Mouse (Mus musculus): ENCODE data around the gene Plb1.

The Plb1 gene

DNA sequence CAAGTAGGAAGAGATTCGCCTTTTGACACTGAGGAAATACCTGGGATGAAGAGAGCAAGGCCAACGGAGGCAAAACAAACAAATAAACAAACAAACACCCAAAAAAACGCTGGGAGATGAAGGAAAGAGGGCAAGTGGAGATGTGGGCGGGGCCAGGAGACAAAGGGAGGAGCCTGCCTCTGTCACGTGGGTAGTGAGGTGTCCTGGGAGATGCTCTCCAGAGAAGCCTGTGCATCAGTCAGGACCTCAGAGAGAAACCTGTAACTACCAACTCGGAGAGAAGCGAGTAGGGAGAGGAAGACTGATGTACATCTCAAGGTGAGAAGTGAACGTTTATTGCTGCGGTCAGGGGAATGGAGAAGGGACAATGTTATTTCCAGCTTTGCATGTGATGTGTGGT, at the start of gene Plb1:
Gene Plb1, plus strand, starts transcription at position 235 of the 400 bp plus-strand sequence.
- DNase-seq (ENCODE audit: low spot score) = no peak

DNA sequence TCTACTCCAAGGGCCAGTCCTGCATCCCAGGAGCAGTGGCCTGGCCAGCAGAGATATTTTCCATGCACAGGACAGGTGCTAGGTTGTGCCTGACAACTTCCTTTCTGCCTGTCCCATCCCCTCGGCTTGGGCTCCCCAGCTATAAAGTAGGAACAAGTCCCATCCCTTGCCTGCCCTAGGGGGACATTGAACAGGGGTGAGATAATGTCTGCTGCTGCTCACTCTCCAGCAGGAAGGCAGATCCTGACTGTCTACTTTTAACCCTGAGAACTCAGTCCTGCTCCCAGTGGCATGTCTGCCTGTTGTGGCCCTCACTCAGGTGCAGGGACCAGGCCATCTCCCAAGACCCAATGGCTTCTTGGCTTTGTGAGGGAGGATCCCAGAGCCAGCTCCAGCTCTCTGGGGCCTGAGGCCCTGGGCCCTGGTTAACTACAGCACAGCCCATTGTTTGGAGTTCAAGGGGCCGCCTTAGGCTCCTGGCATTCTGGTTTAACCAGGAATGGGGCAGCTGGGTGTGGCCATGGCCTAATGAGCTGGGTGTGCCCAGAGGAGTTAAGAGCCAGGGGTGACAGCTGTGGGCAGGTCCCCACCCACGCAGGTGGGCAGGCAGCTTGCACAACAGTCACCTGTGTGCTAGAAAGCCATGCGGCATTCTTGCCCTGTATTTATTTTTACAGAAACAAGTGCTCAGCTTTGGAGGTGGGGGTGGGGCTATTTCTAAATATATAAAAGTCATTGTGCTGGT, 49.5 kb upstream of the Plb1 start:
- DNase-seq (ENCODE audit: low spot score) = no peak

DNA sequence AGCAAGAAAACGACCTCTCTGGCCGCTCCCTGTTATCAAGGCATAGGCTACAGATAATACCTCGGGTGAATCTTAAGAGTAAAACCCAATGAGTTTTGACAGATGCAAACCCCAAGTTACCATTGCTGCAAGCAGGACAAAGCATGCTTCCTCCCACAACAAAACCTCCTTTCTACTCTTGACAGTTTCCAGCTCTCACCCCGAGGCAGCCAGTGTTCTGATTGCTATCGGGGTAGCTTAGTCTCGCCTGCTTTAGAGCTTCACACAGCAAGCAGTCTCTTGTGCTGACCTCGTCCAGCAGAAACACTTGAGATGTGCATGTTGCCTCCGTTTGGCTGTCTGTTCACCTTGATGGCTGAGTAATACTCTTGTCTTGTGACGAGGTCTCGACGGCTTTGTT, 44.8 kb upstream of the Plb1 start:
- no peak for DNase-seq (ENCODE audit: low spot score)

DNA sequence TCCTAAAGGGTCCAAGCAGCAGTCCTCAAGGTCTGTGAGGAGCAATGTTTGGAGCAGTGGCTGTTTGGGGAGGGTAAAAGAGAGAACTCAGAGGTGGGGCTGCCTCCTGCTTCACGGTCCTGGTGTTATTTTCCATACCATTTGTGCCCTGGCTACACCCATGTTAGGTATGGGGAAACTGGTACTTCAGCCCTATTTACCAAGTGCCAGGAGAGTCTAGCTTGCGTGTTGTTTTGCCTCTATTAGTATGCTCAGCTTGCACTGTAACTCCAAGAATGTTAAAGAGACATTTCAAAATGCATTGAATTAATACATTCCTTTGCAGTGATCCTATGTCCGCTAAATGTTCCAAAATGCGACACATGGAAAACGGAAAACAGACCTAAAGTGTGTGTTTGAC, 41.2 kb upstream of the Plb1 start:
- DNase-seq (ENCODE audit: low spot score) = no peak

- no peak for DNase-seq (ENCODE audit: low spot score)
Measured at GRCm38 (mm10) chr5:32192016-32192845, 40.3 kb upstream of the Plb1 start.

DNA sequence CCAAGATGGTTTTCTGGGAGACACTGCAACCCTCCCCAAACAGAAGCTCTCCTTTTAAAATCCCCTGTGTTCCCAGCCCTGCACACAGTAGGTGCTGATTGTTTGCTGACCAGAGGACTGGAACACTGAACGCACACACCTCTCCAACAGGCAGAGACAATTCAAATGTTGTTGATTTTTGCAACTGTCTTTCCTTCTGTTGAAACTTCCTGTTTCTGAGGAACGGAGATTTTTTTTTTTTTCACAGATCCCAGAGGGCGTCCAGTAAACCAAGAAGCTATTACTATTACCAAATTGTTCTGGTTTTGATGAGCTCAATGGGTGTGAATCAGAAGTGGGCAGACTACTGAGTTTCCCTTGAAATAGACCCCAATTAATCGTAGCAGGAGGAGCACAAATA, 38.3 kb upstream of the Plb1 start:
- DNase-seq (ENCODE audit: low spot score) = no peak

GRCm38 (mm10) chr5:32195857-32196609, 36.5 kb upstream of the Plb1 start:
- DNase-seq (ENCODE audit: low spot score) = no peak

DNA sequence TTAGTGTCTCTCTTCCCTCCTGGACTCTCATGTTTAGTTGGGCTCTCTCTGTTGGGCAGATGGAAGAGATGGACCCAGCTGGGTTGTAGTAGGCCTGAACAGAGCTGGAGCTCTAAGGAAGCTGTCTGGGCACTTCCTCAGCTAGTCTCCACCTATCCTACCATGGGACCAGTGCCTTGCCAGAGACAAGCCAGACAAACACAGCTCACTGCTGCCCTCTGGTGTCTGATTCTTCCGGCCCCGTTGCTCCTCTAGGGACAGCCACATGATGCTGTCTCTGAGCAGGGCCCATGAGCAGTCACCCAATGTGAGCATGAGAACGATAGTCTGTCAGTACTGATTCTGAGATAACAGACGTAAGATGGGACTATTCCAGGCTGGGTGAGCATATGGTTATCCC, 34.8 kb upstream of the Plb1 start:
- peak; percentile 71 for DNase-seq (ENCODE audit: low spot score)

GRCm38 (mm10) chr5:32199136-32199535, 33.4 kb upstream of the Plb1 start:
- no peak for DNase-seq (ENCODE audit: low spot score)

GRCm38 (mm10) chr5:32199594-32199993, 32.9 kb upstream of the Plb1 start:
- DNase-seq (ENCODE audit: low spot score) = no peak

- DNase-seq (ENCODE audit: low spot score) = no peak
Measured at GRCm38 (mm10) chr5:32204653-32205052, 27.9 kb upstream of the Plb1 start.

GRCm38 (mm10) chr5:32206726-32207125, 25.8 kb upstream of the Plb1 start:
- no peak for DNase-seq (ENCODE audit: low spot score)

DNA sequence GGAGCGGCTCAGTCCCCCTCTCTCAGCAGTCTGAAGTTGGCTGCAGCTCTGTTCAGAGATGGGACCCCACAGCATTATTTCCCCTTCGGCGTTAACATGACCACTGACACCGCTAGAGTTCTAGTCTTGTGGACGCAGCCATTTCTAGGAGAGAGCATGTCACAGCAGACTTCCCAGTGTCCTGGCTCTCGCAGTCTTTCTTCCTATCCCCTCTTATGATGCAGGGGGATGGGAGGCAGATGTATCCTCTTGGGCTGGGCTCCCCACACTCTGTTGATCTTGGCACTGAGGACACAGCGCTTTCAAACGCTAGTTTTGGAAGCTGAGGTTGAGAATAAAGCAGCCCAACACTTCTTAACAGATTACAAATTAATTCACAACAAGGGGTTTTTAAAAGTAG, 24.0 kb upstream of the Plb1 start:
- DNase-seq (ENCODE audit: low spot score) = no peak

- no peak for DNase-seq (ENCODE audit: low spot score)
Measured at GRCm38 (mm10) chr5:32211011-32211410, 21.5 kb upstream of the Plb1 start.

DNA sequence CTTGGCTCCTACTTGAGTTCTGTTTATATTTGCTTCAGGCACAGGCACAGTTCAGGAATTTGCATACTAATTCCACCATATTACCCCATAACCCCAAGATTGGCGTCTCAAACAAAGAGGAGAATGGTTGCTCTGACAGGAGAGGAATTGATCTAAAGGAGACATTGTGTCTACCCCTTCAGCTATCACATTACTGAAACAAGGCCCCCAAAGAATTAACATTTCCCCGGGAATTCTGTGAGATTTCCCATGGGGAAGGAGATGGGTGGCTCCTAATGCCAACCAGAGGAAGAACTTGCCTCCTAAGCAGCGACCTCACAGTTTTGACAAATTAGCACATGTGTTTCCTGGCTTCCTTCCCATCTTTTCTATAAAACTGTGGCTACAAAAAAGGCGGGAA, 18.8 kb upstream of the Plb1 start:
- DNase-seq (ENCODE audit: low spot score) = no peak

DNA sequence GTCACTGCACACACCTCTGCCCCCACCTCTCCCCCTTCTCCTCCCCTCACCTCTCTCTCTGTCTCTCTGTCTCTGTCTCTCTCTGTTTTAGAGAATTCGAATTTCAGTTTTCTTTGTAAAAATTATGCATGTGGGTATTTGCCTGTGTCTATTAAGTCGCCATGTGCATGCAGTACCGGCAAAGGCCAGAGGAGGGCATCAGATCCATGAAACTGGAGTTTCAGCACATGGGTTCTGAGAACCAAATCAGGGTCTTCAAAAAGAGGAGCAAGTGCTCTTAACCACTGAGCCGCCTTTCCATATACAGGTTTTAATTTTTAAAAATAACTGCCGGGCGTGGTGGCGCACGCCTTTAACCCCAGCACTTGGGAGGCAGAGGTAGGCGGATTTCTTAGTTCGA, 17.0 kb upstream of the Plb1 start:
- peak; percentile 44 for DNase-seq (ENCODE audit: low spot score)

- DNase-seq (ENCODE audit: low spot score) = no peak
Measured at GRCm38 (mm10) chr5:32216465-32216864, 16.0 kb upstream of the Plb1 start.

DNA sequence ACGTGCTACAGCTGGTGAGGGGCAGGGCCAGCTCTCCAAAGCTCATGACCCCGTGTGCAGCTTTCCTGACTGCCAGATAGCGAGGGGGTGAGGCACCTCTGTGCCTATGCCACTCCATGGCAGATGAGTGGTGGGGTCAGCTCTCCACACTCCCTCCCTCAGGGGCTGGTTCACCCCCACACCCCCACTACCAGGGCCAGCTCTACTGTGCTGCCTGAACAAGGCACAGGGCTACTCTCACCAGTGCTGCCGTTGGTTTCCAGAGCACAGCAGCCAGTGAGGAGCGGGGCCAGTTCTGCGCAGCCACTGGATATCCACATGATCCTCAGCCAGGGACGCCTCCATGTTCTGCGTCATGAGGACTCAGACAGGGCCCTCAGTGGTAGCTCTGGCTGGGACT, 15.0 kb upstream of the Plb1 start:
- DNase-seq (ENCODE audit: low spot score) = no peak

GRCm38 (mm10) chr5:32230372-32230771, 2.1 kb upstream of the Plb1 start:
- DNase-seq (ENCODE audit: low spot score) = peak; percentile 8

DNA sequence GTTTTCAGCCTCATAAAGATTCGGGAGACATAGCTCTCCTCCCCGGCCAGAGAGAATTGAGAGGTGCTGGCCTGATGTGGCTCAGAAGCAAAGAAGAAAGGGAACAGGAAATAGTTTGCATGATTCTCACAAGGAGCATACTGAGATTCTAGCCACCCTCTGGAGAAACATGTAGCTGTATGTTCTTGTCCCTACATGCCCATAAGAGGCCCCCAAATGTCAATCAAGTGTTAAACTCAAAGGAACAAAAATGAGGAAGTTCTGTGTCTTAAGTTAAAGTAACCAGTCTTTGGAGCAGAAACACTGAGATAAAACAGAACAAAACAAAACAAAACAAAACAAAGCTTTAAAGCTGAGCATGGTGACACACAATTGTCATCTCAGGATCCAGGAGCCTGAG, 6.8 kb downstream of the Plb1 start:
- no peak for DNase-seq (ENCODE audit: low spot score)

- no peak for DNase-seq (ENCODE audit: low spot score)
Measured at GRCm38 (mm10) chr5:32240741-32241140, 8.2 kb downstream of the Plb1 start.

DNA sequence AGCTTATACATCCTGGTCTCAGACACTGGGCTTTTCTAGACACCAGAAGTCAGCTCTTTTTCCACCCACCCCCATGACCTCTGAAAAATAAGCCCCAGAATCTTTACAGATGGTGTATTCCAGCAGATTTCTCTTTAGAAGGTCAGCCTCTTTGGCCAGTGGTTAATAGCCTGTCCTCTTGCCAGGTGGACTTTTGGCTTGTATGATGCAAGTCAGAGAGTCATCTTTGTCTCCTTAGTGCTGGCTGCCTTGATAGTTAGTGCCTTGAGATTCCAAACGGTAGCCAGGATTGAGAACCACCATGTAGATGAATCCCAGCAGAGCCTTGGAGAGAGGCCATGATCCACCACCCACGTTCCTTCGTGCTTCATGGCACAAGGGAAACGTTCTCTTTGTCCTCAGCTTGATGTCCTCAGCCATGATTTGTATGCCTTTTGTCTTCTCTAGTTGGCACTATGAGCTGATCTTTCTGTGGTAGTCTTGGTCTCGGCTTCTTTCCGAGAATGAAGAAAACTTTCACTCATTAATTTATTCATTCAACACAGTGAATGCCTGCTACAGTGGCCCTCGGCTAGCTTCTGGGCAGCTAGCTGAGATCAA, 10.9 kb downstream of the Plb1 start:
- no peak for DNase-seq (ENCODE audit: low spot score)

Data from c-Kit-positive CD71-positive TER-119-positive erythroid progenitor cells, embryonic 14.5 days (primary cell).